ENCODE assay signal across 8 mouse cellular contexts in the genomic region with DNA sequence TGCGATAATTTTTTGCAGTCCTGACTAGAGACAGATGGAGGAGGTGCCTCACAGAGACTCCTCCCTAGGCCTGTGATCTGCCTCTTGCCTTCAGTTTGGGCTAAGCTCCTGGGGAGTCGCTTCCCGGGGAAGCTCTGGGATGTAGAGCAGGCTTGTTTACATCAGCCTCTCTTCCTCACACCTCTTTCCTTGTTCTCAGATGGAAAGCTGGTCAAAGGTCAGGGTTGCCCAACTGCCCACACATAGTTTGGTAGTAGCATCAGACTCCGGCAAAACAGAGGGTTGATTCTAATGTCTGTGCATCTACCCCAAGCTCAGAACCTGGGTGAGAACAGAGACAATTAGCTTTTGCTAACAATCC.
DNase-seq lines count a peak whose midpoint lies in the region; ATAC-seq and TF ChIP-seq lines count a peak whose summit lies in the region.

No protein-coding gene starts in this region.

- DNase-seq in left cerebral cortex, adult 2 months (ENCODE audit: extremely low spot score in 1 of 2, low spot score in 2 of 2): no peak
- no peak for DNase-seq in left cerebral cortex, adult 8-10 months (ENCODE audit: low spot score in 2 of 2)
- DNase-seq in layer of hippocampus, postnatal 10 days (ENCODE audit: low spot score in 2 of 2): no peak

- WGBS in forebrain, embryonic 13.5 days: 15% methylated on average over 4 of the region's 4 CpGs
- 11% methylated on average over 4 of the region's 4 CpGs for WGBS in hindbrain, embryonic 15.5 days
- WGBS in liver, embryonic 12.5 days (ENCODE audit: insufficient replicate concordance): 38% methylated on average over 4 of the region's 4 CpGs
- 8% methylated on average over 4 of the region's 4 CpGs for whole genome bisulfite sequencing in stomach, embryonic 15.5 days

- H3K27me3 ChIP-seq in forebrain, embryonic 13.5 days: no peaks in the 10 kb centered on the region
- H3K27me3 ChIP-seq in hindbrain, embryonic 15.5 days: no peaks in the 10 kb centered on the region
- H3K27me3 ChIP-seq in liver, embryonic 12.5 days (replicated peaks): no peaks in the 10 kb centered on the region
- no peaks in the 10 kb centered on the region for H3K27me3 ChIP-seq in stomach, embryonic 15.5 days (replicated peaks)

- H3K4me1 ChIP-seq in forebrain, embryonic 13.5 days: peaks cover 23% of the 10 kb centered on the region
- H3K4me1 ChIP-seq in hindbrain, embryonic 15.5 days (replicated peaks): peaks cover 19% of the 10 kb centered on the region
- peaks cover 17% of the 10 kb centered on the region for H3K4me1 ChIP-seq in liver, embryonic 12.5 days
- H3K4me1 ChIP-seq in stomach, embryonic 15.5 days: peaks cover 19% of the 10 kb centered on the region

- H3K9ac ChIP-seq in forebrain, embryonic 13.5 days: no peak overlapping the region
- no peak overlapping the region for H3K9ac ChIP-seq in hindbrain, embryonic 15.5 days
- no peak overlapping the region for H3K9ac ChIP-seq in liver, embryonic 12.5 days
- no peak overlapping the region for H3K9ac ChIP-seq in stomach, embryonic 15.5 days

- no peak overlapping the region for H3K4me2 ChIP-seq in forebrain, embryonic 13.5 days
- no peak overlapping the region for H3K4me2 ChIP-seq in hindbrain, embryonic 15.5 days
- H3K4me2 ChIP-seq in liver, embryonic 12.5 days: no peak overlapping the region
- H3K4me2 ChIP-seq in stomach, embryonic 15.5 days: peak overlapping the region; percentile 26; the same call in 1 of the 2 replicates

- ATAC-seq in forebrain, embryonic 13.5 days: peak; percentile 39
- ATAC-seq in hindbrain, embryonic 15.5 days (ENCODE audit: low FRiP score, low read depth): peak; percentile 40; the same call in 1 of the 2 replicates
- 0 out of 2 replicates have a peak, but pooled peaks have one; percentile 4 for ATAC-seq in liver, embryonic 12.5 days
- peak; percentile 17; the same call in 1 of the 2 replicates for ATAC-seq in stomach, embryonic 15.5 days (ENCODE audit: insufficient read depth, low FRiP score, low read depth)
- ATAC-seq in monocyte, adult 5-6 weeks (replicated peaks; ENCODE audit: insufficient number of reproducible peaks, low FRiP score, low TSS enrichment, poor library complexity, severe bottlenecking): no peak

- peak overlapping the region; percentile 53 for H3K27ac ChIP-seq in left cerebral cortex, adult 2 months
- peak overlapping the region; percentile 35; the same call in 1 of the 2 replicates for H3K27ac ChIP-seq in forebrain, embryonic 13.5 days
- peak overlapping the region; percentile 64 for H3K27ac ChIP-seq in hindbrain, embryonic 15.5 days (replicated peaks)
- H3K27ac ChIP-seq in liver, embryonic 12.5 days: no peak overlapping the region
- H3K27ac ChIP-seq in stomach, embryonic 15.5 days: peak overlapping the region; percentile 86

- no peak overlapping the region for H3K4me3 ChIP-seq in left cerebral cortex, adult 2 months
- no peak overlapping the region for H3K4me3 ChIP-seq in forebrain, embryonic 13.5 days
- H3K4me3 ChIP-seq in hindbrain, embryonic 15.5 days: no peak overlapping the region
- H3K4me3 ChIP-seq in liver, embryonic 12.5 days: no peak overlapping the region
- H3K4me3 ChIP-seq in stomach, embryonic 15.5 days (replicated peaks): no peak overlapping the region

- H3K36me3 ChIP-seq in forebrain, embryonic 13.5 days (ENCODE audit: poor library complexity, severe bottlenecking): no peaks in the 10 kb centered on the region
- no peaks in the 10 kb centered on the region for H3K36me3 ChIP-seq in hindbrain, embryonic 15.5 days
- no peaks in the 10 kb centered on the region for H3K36me3 ChIP-seq in liver, embryonic 12.5 days
- no peaks in the 10 kb centered on the region for H3K36me3 ChIP-seq in stomach, embryonic 15.5 days

- intact Hi-C loops in left cerebral cortex, adult 2 months (cut with DNase I): loop anchor here (2.0 kb wide), 1 partner anchor 83 kb away; no protein-coding TSS in a partner anchor

- no peaks in the 10 kb centered on the region for H3K9me3 ChIP-seq in forebrain, embryonic 13.5 days (replicated peaks)
- H3K9me3 ChIP-seq in hindbrain, embryonic 15.5 days: no peaks in the 10 kb centered on the region
- no peaks in the 10 kb centered on the region for H3K9me3 ChIP-seq in liver, embryonic 12.5 days (replicated peaks)
- no peaks in the 10 kb centered on the region for H3K9me3 ChIP-seq in stomach, embryonic 15.5 days

- TF ChIP-seq CTCF in left cerebral cortex, adult 2 months (IDR thresholded peaks at IDR 0.05): no peak
